Mouse (Mus musculus) urinary bladder, postnatal 10 days (tissue): ENCODE results near the gene Ss18l2.

ENCODE experiments used
- DNase-seq: peaks from one replicate; pipeline ENCODE4 v3.0.0; 2022; ENCODE audit warnings: low spot score

Gene Ss18l2

DNA sequence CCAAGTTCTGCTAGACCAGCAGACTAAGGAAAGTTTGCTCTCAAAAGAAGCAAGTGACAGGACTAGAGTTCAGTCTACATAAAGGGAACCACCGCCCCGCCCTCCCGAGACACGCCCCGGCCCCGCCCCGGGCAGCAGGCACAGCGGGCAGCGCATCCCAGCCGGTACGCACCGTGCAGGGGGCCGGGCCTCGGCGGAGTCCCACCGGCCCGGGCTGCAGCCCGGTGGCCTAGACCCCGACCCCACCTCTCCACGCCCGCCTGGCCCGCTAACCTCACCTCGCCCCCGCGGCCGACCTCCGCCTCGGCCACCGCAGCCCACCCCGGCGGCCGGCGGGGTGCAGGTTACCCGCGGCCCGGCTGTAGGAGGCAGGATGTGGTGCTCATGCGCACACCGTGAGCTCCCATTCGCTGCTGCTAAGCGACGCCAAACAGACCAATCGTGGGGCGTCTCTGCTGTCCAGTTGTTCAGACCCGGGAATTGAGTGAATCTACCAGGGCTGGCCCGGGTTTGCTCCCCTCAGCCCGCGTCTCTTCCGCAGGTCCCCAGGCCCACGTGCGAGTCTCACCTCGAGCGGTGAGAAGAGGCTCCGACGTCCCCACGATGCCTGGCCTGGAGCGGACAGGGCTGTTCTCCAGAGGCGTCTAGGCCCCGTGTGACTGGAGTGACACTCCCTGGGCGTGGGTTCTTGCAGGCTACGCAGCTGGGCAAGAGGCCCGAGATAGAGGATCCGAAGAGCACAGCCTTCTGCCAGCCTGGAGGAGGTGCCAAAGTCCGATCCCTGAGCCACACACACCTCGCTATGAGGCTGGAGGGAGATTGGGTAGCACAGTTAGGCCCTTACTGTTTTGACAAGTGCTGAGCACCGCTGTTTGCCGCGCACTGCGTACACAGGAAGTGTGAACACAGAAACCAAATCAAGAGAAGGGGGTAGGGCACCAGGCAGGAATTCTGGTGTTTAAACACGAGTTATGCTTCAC is 5.2 kb upstream of the Ss18l2 start, which contains the start of gene Sec22c:
Sec22c (minus strand) TSS at position 845 of the 980 bp plus-strand sequence.
- DNase-seq: peak; percentile 49

DNA sequence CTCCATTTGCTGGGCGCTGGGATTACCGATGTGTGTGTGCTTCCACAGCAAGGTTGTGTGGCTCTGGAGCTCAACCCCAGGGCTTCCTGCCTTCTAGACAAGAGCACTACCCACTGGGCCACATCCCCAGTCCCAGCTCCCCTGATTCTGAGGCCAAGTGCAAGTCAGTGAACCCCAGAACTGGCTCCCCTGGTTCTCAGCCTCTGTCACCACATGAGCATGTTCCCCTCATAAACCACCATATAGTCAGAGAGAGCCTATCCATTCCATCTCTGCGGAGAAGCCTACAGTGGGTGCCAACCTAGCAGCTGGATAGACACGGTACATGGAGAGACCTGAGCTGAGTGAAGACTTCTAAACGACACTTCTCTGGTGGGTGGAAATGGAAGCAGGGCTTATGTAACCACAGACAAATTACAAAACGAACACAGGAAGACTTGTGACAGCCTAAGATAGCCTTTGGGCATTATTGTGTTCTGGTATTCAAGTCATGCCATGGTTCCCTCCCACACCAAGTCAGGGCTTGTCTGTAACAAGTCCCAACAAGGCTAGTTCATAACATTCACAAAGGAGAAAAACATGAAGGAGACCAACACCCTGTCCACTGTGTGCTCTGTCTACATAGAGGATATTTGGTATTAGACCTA is 4.0 kb upstream of the Ss18l2 start:
- no peak for DNase-seq

DNA sequence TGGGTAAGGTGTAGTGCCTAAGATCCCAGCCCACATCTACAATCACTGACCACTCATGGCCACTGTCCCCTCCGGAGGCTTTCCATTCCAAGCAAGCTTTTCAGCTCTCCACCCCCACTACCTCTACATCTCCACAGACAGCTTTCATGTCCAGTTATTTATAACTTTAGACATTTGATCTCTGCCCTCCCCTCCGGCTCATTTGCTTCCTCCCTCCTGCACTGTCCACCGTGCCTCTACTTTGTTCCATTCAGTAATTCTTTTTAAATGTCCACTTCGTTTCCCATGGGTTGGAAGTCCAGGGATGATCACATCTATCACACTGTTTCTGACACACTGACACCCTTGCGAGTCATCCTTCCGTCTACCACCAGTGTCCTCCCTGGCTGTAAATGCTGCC is 2.3 kb upstream of the Ss18l2 start:
- DNase-seq: no peak

DNA sequence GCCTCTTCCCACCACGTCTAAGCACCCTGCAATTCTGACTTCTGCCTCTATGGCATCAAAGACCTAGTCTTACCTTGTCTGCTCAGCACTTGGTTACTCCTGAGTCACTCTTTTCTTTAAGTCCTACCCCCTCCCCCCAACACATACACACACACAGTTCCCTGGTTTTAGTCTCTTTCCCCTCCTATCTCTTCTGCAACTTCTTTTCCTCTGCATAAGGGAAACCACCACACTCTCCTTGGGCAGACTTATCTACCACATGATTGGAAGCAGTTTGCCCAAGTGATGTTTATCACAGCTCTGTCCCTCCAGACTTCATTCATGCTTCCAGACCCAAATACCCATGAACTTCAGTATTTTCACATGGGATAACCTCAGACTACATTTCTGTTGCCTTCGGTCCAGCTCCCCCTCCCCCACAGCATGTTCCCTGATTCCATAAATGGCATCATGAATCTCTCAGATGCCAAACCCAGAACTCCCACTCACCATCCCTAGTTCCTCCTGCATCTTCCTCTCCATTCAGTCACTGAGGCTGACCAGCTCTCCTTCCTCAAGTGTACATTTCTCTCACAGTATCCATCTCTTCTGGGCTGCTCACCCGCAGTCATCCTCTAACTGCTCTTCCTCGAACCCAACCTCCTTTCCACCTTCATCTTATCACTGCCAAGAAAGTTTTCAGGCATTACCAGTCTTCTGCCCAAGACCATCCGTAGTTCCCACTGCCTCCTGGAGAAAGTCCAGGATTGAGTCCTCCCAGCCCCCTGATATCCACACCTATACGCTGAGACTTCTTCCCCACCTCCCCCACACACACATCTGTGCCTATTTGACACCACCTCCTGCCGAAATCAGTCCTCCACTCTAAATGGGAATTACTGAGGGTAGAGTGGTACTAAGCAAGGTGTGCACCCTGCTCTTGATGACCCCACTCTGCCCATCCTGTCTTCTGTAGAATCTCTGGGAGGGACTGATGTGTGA is 1.3 kb upstream of the Ss18l2 start:
- DNase-seq: no peak

DNA sequence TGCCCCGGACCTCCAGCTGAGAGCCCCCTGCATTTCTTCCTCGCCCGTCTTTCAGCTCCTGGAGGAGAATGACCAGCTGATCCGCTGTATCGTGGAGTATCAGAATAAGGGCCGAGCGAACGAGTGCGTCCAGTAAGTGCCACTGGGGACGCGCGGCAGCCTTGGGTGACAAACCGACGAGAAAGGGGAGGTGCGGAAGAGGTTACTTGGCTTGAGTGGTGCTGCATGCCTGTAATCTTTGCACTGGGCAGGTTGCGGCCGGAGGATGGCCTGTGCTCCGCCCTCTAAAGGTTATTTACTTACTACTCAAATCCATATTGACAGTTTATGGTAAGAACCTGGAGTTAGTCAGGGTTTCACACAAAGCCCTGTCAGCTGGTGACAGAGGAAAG is 451 bp downstream of the Ss18l2 start:
- DNase-seq: no peak

DNA sequence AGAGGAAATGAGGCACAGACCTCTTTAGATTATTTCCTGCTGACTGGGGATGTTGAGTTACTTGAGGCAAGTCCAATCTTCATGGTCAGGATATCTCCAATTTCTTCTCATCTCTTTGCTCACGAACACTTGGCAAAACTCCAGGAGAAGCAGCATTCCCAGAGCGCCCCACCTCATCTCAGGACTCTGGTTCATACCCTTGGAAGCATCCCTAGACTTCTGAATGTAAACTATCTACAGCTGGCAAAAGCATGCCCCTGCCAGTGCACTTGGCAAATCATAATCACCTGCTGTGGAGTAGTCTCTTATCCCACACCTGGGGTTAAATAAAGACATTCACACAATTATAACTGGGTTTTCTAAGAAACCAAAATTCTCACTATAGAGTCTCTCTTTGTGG is 6.9 kb downstream of the Ss18l2 start:
- DNase-seq: no peak

DNA sequence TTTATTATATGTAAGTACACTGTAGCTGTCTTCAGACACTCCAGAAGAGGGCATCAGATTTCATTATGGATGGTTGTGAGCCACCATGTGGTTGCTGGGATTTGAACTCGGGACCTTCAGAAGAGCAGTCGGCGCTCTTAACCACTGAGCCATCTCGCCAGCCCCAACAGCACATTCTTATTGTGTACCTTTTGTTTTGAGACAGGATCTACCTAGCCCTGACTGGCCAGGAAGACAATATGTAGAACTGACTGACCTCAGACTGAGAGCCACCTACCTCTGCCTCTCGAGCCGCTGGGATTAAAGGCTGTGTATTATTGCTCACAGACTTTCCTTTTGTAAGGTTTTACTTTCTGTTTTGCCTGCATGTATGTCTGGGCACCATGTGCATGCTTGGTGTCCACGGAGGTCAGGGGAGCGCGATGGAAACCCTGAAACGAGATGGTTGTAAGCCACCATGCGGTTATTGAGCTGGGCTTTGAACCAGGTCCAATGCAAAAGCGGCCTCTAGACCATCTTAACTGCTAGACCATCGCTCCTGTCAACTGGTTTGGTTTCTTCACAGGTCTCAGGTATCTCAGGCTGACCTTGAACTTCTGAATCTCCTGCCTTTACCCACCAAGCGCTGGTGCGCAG is 8.1 kb downstream of the Ss18l2 start:
- DNase-seq: no peak

DNA sequence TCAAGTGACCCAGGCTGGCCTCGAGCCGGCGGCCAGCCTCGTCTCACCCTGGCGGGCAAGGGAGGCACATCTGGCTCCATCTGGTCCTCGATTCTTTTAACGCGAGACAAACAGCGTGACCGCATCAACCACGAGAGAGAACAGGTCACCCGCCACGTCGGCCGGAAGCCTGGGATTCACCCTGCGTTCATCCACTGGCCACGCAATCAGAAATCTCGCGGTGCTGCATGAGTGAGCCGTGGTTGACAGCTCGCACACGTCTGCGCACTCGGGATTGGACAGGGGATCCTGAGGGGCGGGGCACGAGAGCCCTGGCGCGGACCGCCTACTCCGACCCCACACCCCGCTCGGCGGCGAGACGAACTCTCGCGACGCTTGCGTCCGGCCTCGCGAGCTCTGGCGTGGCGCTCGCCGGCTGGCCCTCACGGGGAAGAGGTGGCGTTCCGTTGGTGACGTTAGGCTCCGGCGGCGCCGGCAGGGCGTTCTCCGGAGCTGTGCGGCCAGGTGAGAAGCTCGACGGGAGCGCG is 8.7 kb downstream of the Ss18l2 start, which contains the start of gene Nktr:
Nktr (plus strand) TSS at position 378 of the 527 bp plus-strand sequence.
- peak; percentile 92 for DNase-seq

DNA sequence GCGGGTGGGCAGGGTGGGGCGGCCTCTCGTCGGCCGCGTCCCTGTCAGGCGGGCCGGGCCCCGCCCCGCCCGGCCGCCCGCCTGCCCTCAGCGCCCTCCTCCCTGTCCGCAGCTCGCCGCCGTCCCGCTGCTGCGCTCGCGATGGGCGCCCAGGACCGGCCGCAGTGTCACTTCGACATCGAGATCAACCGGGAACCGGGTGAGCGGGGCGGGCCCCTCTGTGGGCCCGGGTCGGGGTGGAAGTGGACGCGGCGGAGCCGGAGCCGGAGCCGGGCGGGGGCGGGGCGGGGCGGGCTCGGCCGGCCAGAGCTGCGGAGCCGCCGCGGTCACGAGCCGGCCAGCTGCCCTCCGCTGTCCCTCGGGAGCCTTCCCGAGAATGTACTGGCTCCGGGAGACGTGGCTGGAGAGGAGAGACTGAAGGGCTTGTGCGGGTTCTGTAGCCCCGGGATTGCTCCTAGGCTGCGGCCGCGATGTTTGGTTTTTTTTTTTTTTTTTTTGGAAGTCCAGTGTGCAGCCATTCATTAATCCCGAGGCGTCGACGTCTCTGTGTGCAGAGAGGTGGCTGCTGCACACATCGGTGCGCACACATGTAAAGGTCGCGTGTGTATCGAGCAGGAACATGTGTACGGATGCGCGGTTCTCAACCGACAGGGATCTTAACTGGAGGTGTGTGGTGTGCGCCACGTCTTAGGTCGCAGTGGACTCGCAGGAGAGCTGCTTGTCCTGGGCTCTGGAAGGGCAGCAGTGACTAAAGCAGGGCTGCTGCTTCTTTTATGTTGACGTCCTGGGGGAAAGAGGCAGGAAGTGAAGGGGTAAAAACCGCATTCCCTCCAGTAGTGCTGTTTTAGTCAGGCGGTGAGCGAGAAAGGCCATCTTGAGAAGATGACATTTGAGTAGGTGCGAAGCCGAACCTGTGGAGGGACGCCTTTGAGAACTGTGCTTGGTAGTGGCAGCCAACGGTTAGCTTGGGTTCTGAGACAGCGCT is 9.5 kb downstream of the Ss18l2 start:
- peak; percentile 25 for DNase-seq

DNA sequence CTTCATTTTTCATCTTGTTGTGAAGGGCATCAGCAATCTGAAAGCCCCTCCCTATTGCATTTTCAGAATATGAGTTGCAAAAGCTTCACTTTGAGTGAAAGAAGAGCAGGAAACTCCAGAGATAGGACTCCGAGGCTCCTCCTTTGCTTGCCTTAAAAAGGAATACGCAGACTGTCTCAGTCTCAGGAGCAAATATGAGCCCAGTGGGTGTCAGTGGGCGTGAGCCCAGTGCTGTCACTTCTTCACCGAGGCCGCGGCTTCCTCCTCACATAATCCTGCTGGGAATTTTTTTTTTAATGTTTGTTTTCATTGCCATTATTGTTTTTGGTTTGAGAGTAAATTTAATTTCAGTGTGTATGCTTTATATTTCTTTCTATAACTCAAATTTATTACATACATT is 30.4 kb downstream of the Ss18l2 start:
- DNase-seq: no peak

DNA sequence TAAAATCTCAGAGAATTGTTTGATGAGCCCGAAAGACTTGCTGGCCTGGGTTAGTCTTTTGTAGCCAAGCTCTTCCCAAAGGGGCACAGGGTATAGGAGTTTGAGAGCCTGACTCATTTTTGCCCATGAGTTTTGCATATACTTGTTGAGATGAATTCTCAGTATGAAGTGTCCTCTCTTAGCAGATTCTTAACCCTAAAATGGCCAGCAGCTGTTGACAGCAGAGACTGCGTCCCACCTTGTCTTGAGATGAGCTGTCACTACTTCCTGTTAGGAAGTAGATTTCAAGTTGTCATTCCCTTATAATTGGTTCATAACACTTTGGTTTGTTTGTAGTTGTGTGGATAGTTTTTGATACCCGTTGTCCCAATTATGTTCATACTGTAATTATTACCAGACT is 31.0 kb downstream of the Ss18l2 start:
- no peak for DNase-seq

DNA sequence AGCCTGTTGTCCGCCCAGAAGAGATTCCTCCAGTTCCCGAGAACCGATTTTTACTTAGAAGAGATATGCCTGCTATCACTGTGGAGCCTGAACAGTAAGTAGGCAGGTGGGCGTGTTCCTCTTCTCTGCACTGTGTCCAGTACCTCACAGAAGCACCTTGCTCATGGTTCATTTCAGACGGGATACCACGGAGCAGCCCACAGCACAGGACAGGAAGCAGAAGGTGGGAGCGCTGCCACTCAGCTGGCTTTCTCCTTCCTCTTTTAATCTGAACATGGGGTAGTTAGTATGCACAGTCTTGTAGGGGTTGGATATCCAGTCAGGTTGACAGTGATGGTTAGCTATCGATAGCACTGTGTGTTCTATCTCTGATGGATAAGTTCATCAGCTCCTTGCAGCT is 33.9 kb downstream of the Ss18l2 start:
- DNase-seq: no peak

DNA sequence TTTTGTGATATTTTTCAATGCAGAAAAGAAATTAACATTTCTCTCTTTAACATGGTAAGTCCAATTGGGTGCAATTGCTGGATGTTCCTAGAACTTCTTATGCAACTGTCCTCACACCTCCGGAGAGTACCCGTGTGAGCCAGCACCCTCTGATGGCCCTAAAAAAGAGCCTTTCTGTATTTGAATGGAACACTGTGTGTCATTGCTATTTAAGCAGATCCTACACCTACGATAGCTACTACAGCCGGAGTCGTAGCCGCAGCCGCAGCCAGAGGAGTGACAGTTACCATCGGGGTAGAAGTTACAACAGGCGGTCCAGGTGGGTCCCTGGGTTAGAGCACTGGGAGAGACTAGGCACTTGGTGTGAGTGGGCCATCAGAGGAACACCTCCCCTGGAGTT is 42.6 kb downstream of the Ss18l2 start:
- no peak for DNase-seq

DNA sequence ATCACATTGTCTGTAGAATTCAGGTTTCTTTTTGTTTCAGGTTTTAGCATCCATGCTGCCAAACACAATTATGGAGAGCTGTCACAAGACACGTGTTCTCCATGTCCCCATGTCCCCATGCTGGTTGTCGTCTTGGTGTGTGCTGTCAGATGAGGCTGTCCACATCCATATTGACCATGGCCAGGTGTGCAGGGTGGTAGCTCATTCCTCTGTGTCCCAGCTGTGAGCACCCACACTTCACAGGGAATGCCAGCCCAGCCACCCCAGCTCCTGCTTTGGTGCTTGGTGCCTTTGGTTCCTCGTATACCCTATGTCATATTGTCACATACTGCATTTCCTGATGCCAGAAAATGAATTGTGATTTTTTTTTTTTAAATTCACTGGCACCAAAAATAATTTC is 44.5 kb downstream of the Ss18l2 start:
- DNase-seq: no peak

DNA sequence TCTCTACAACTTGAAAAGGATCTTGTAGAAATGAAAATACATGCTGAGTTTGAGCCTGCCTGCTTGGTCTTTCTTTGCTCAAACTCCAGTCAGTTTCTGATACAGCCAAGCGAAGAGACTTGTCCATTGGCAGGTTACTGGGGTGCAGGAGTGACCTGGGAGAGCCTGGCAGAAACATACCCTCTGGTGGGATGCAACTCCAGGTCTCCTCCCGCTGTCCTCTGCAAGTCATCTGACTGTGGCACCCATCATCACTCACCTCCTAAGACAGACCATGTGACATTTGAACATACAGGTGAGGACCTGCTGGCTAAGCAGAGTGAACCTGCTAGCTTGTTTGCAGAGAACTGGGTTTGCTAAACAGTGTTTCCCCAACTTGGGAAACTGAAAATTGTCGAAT is 46.7 kb downstream of the Ss18l2 start:
- no peak for DNase-seq

DNA sequence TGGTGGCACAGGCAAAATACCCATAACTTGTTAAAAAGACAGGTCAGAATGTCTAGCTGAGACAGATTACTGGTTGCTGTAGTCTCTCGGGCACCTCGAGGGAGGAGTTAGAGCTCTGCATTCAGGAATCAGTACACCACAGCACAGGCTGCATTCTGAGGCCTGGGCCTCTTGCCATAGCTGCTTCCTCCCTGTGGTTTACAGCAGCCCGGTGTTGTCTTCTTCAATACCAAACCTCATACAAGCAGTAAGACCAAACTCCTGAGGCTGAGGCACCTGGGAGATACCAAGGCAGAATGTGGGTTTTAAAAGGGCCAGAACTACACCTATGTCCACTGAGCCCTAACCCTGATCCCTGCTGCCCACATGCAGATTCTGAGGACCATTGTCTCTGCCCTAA is 47.3 kb downstream of the Ss18l2 start:
- no peak for DNase-seq

DNA sequence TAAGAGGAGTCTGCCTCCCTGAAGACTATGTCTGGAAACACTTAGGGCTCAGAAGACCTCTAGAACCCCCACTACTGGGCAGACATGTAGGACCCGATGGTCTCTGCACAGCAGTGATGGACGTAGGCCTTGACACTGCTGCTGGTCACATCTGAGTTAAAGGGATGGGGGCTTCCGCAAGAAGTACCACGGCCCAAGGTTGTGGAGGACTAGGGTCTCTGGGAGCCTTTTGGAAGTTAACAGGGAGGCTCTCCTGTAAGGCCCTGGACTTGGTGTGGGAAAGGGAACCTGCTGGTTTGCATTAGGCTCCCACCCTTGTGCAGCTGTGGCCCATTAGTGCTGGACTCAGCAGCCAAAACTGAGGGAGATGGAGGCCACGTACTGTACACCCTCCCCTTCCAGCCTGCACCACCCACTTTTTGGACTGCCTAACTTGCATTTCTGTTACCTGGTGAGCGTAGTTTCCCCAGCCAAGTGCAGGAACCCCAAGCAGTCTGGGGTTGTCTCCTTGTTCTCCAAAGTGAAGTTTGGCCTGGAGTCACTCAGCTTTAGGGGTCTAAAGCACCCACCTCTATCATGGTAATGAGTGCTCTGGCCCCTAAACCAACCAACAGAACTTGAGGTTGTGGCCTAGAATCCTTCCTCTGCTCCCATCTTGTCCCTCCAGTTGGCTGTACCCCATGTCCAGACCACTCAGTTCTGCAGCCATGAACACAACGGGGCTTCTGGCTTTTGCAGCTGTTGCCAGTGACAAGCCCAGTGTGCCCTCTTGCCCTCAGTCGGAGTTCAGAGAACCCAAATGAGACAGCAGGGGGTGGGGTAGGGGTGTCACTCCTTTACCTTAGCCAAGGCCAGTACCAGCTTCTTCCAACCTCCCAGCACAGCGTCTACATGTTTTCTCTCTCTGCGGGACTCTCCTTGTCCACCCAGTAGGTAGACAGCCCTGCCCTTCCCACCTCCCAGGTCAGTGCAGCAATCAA is 48.0 kb downstream of the Ss18l2 start:
- no peak for DNase-seq

DNA sequence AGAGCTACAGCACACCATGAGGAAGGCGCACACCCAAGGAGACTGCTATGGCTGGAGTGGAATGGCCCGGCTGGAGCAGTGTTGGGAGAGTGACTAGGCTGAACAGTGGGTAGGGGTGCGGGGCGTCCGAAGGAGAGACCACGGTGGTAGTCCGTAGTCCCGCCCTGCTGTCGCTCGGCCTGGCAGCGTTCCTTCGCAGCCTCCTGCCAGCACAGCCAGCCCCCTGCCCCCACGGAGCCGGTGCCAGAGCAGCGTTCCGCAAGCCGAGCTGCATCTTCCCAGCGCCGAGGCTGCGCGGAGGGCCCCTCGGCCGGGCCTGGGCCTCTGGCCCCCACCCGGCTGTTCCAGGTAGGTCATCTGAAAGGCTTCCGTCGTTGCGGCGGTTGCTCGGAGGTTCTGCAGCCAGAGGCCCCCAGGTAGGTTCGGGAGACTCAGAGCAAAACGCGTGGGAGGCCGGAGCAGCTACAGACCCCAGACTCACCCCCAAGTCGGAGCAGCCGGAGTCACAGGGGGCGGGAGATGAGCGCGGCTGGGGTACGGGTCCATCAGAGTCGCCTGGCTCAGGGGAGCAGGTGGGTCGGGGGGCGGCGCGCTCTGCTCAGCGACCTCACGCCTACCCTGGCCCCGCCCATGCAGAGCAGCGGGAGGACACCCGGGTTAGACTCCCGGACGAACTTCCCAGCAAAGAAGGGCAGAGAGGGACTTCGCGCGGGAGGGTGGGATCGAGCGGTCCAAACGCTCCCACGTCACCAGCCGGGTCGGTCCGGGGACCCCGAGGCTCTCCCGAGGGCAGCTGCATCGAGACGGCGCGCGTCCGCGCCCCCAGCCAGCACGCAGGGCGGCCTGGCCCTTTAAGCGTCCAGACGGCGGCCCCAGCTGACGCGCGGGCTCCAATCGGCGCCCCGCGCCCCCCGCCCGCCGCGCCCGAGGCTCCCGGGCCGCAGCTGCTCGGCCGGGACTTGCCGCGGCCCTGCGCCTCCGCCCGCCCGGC is 49.3 kb downstream of the Ss18l2 start, which contains the start of gene Zfp651:
Zfp651 (plus strand) TSS at position 240 of the 991 bp plus-strand sequence.
- no peak for DNase-seq
